Mouse (Mus musculus) neural tube, embryonic 11.5 days (tissue): Measurements from ENCODE around the gene Gm9837. TPM values are rescaled to one million over a fixed set of nuclear protein-coding genes. Genes with fewer than 3 reads are reported as not detected.
"Not testable (repeated sequence)": the region's sequence is repeated elsewhere in the genome, so short reads cannot be mapped to it uniquely, and the experiment has no call there.

ENCODE experiments used
- ATAC-seq: fragments of 200-750 bp; cut with Nextera tagmentation; 2 replicates; pipeline ENCODE4 v1.8.0; 2017; ENCODE audit warnings: moderate number of reproducible peaks, mild to moderate bottlenecking, moderate TSS enrichment, moderate library complexity; ENCODE audit not compliant: insufficient read depth, low FRiP score, low TSS enrichment
- DNase-seq: peaks from one replicate; pipeline ENCODE4 v3.0.0-alpha.2; 2015; ENCODE audit warnings: low spot score
- H3K27ac ChIP-seq: fragments of 300-500 bp; sonication (generic); 2 replicates; pipeline ENCODE4 v1.5.1; 2014; ENCODE audit warnings: low read depth, mild to moderate bottlenecking, low read length
- H3K27me3 ChIP-seq: fragments of 300-500 bp; sonication (generic); 2 replicates; pipeline ENCODE4 v1.6.1; 2014; ENCODE audit warnings: mild to moderate bottlenecking, low read length, mixed read lengths; ENCODE audit not compliant: control insufficient read depth, insufficient read depth
- H3K36me3 ChIP-seq: fragments of 300-500 bp; sonication (generic); 2 replicates; pipeline ENCODE4 v1.6.1; 2014; ENCODE audit warnings: mild to moderate bottlenecking, low read length, moderate library complexity, mixed read lengths; ENCODE audit not compliant: control insufficient read depth, insufficient read depth
- H3K4me1 ChIP-seq: fragments of 300-500 bp; sonication (generic); 2 replicates; pipeline ENCODE4 v1.6.1; 2014; ENCODE audit warnings: low read length, mixed read lengths; ENCODE audit not compliant: control insufficient read depth, insufficient read depth
- H3K4me2 ChIP-seq: fragments of 300-500 bp; sonication (generic); 2 replicates; pipeline ENCODE4 v1.6.1; 2014; ENCODE audit warnings: low read depth, mild to moderate bottlenecking, moderate library complexity
- H3K4me3 ChIP-seq: fragments of 300-500 bp; sonication (generic); 2 replicates; pipeline ENCODE4 v1.5.1; 2014; ENCODE audit warnings: low read depth, low read length
- H3K9ac ChIP-seq: fragments of 300-500 bp; sonication (generic); 2 replicates; pipeline ENCODE4 v1.6.1; 2014; ENCODE audit warnings: mild to moderate bottlenecking, low read length
- H3K9me3 ChIP-seq: fragments of 300-500 bp; sonication (generic); 2 replicates; pipeline ENCODE4 v1.6.1; 2016; ENCODE audit warnings: low read length; ENCODE audit not compliant: control insufficient read depth
- WGBS: fragments of 180-500 bp; shearing (Covaris S2); extraction: QIAGEN DNeasy Blood & Tissue Kit; methylation state at CpG from one replicate; pipeline ENCODE4 v1.1.7; 2014; 5-methylcytosine and 5-hydroxymethylcytosine counted together
- polyA plus RNA-seq: library from polyadenylated mRNA; unstranded; fragments of >200 nt; fragmentation: Nextera tagmentation; extraction: Ambion mirVana; gene quantifications from 2 replicates; pipeline ENCODE4 v1.2.1, GENCODE M21; 2014

The Gm9837 gene
- polyA plus RNA-seq, 1 experiment from 2014 or later, result not detected

DNA sequence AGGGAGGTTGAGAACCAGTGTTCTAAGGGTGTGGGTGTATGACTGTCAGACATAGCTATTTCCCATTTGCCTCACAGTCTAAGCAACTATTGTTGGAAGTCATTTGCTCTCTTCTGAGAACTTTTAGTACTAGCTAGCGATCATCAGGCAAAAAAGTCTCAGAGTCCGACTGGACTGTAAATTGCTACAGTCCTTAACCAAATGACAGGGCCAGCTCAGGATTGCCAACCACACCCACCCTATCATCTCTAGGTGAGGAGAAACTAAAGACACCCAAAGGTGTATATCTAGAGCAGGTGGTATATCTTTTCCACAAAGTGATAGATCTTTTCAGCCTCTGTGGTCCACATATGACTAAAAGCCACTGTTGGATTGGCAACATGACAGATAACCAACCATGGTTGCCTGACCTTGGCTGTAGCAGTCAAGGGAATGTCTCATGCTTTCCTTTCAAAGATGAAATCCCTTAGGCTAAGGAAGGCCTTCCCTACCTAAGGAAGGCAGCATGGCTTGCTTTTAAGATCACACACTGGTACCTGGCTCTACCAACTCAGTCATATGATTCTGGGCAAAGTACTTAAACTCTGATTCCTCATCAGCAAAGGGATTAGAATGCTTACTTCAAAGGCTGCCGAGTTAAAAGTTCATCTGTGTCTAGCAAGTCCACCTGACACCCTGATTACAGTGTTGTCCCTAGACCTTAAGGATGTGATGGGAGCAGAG lies 42.1 kb downstream of the Gm9837 start:
- 92% methylated on average over 3 of the region's 3 CpGs for WGBS

DNA sequence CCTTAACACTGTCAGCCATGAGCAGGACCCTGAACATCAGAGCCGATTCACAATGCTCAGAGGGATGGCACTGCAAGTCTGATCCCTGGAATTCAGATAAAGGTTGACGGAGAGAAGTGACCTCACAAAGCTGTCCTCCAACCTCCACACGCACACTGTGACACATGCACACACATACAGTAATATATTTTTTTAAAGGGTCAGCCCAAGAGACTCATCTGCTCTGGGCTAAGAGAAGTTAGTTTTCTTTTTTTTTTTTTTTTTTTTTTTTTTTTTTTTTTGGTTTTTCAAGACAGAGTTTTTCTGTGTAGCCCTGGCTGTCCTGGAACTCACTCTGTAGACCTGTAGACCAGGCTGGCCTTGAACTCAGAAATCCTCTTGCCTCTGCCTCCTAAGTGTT lies 43.4 kb downstream of the Gm9837 start:
- not testable (repeated sequence) for H3K9me3 ChIP-seq, ATAC-seq, H3K4me2 ChIP-seq, H3K4me1 ChIP-seq, H3K9ac ChIP-seq, H3K4me3 ChIP-seq, H3K36me3 ChIP-seq, H3K27me3 ChIP-seq, H3K27ac ChIP-seq, DNase-seq
- 91% methylated on average over 3 of the region's 3 CpGs for WGBS

More for the DNA sequence above, 42.1 kb downstream of the Gm9837 start:
- DNase-seq, result no peak
- no peak for ATAC-seq
- H3K9me3 ChIP-seq, result no peaks in the 10 kb centered on the region
- no peaks in the 10 kb centered on the region for H3K27me3 ChIP-seq
- H3K27ac ChIP-seq, result no peak overlapping the region
- H3K4me3 ChIP-seq, result no peak overlapping the region
- peaks cover 5% of the 10 kb centered on the region; the same call in 1 of the 2 replicates for H3K36me3 ChIP-seq
- H3K4me2 ChIP-seq, result no peak overlapping the region
- H3K4me1 ChIP-seq, result peaks cover 8% of the 10 kb centered on the region
- no peak overlapping the region for H3K9ac ChIP-seq

DNA sequence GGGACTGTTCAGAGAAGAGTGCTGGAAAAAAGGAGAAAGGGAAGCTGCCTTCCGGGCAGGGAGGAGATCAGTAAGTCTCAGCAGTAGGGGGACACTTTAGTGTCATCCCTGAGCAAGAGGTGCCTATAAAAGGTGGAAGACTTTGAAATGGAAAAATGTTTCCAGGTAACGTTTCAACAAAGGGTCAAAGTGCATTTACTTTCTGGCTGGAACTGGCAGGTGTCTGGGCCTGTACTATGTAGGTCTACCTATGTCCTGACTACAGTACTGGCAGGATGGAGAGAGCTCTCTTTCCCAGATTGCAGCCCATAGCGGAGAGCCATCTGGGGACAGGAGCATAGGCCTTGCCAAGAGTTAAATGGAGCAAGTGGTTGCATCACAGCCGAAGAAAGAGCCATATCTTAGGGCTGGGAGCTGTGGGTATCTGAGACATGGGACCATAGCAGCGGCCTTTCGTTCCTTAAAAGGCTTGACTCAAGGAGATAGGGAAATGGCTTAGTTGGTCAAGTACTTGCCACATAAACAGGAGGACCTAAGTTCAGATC lies 44.5 kb downstream of the Gm9837 start:
- no peak for ATAC-seq
- WGBS, result 88% methylated on average over 6 of the region's 6 CpGs

DNA sequence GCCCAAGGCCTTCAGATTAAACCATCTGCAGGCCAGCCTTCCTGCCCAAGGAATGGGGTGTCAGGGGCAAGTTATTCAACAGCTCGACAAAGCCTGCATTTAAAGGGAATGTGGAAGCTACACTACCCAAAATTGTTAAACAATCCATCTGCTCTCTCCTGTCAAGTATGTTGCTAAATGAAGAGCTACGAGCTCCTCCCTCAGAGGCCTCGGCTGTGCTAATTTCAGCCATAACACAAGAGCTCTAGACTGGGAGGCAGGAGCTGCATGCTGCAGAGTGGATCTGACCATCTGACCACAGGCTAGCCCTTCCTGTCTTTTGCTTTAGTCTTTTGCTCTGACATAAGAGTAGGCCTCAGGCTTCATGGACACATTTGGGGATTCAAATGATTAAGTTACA lies 45.0 kb downstream of the Gm9837 start:
- H3K4me2 ChIP-seq, result no peak overlapping the region
- H3K9ac ChIP-seq, result no peak overlapping the region
- H3K27me3 ChIP-seq, result no peaks in the 10 kb centered on the region
- H3K27ac ChIP-seq, result no peak overlapping the region
- WGBS, result 72% methylated on average over 3 of the region's 3 CpGs
- DNase-seq (no peak), ATAC-seq (no peak)
- no peaks in the 10 kb centered on the region for H3K9me3 ChIP-seq
- no peak overlapping the region for H3K4me3 ChIP-seq
- H3K4me1 ChIP-seq, result peaks cover 8% of the 10 kb centered on the region
- H3K36me3 ChIP-seq, result peaks cover 5% of the 10 kb centered on the region; the same call in 1 of the 2 replicates

More for the DNA sequence above, 44.5 kb downstream of the Gm9837 start:
- Histone ChIP-seq H3K9me3 (no peaks in the 10 kb centered on the region), H3K4me1 (peaks cover 8% of the 10 kb centered on the region), H3K36me3 (peaks cover 5% of the 10 kb centered on the region; the same call in 1 of the 2 replicates), H3K4me3 (no peak overlapping the region), H3K4me2 (no peak overlapping the region), H3K9ac (no peak overlapping the region), H3K27ac (no peak overlapping the region), H3K27me3 (no peaks in the 10 kb centered on the region)
- DNase-seq, result no peak

DNA sequence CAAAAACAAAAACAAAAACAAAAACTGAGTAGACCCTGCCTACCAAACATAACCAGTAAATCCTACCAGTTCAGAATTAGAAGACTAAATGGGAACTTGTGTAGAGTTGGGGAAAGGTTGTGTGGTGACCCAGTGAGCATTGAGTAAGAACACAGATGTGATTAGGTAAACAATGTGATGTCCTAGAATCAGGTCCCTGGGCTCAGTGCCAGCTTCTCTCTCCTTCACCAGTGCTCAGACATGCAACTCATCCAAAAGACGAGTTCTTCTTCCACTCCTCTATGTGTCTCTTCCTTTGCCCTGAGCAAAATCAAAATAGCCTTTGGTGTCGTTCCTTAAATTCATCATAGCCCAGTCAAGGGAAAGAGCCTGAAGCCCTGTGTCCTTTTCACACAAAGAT lies 45.5 kb downstream of the Gm9837 start:
- no peak for ATAC-seq
- WGBS, result 83% methylated on average over 2 of the region's 2 CpGs
- Histone ChIP-seq H3K27me3 (no peaks in the 10 kb centered on the region), H3K4me1 (peaks cover 5% of the 10 kb centered on the region), H3K4me2 (no peak overlapping the region), H3K4me3 (no peak overlapping the region), H3K36me3 (peaks cover 5% of the 10 kb centered on the region; the same call in 1 of the 2 replicates), H3K9ac (no peak overlapping the region), H3K9me3 (no peaks in the 10 kb centered on the region), H3K27ac (no peak overlapping the region)
- DNase-seq, result no peak

DNA sequence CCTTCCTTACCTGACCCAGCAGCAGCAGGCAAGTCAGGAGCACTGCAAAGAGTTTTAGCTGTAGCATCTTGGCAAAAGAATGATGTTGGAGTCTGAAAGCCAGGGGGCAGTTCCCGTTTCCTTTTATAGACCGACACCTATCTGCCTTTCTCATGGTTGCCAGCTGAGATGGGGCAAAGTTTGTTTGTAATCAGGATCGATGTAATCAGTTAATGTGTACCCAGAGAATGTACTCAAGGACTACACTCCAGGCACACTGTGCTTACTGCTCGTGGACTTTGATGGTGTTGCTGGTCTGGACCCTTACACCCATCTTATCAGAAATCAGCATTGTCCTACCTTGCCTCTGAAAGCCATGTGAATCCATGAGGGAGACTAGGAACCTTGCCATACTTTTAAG lies 47.2 kb downstream of the Gm9837 start, which contains the start of gene Leap2:
Gene Leap2 (minus strand): TSS at position 135 of the 400 bp plus-strand sequence.
- Histone ChIP-seq H3K36me3 (no peaks in the 10 kb centered on the region), H3K27ac (no peak within 1 kb of the TSS), H3K4me3 (no peak within 1 kb of the TSS), H3K4me2 (no peak within 1 kb of the TSS), H3K9me3 (no peaks in the 10 kb centered on the region), H3K27me3 (no peaks in the 10 kb centered on the region), H3K4me1 (no peaks in the 10 kb centered on the region), H3K9ac (no peak within 1 kb of the TSS)
- ATAC-seq (no peak), DNase-seq (no peak)
- WGBS, result 92% methylated on average over 4 of the region's 4 CpGs

Other genes with a start within 250 kb of the Gm9837 start
- 109 and 115 TPM in 2 replicates for gene Hspa4, start 170.0 kb downstream of the Gm9837 start, polyA plus RNA-seq
- gene Zcchc10, start 145.8 kb downstream of the Gm9837 start, polyA plus RNA-seq, result 24.8 and 28.5 TPM in 2 replicates
- gene Aff4, start 119.6 kb downstream of the Gm9837 start, polyA plus RNA-seq, result 39.7 and 47.8 TPM in 2 replicates
- not detected in 2 replicates for gene Leap2, start 47.3 kb downstream of the Gm9837 start, polyA plus RNA-seq
- gene Uqcrq, start 39.6 kb downstream of the Gm9837 start, polyA plus RNA-seq, result 559 and 570 TPM in 2 replicates
- gene Gdf9, start 39.5 kb downstream of the Gm9837 start, polyA plus RNA-seq, result 2.6 and 2.7 TPM in 2 replicates
- gene Gm10447, start 13.4 kb downstream of the Gm9837 start, polyA plus RNA-seq, result not detected in 2 replicates
- gene Shroom1, start 13.3 kb downstream of the Gm9837 start, polyA plus RNA-seq, result 1.5 and 3.1 TPM in 2 replicates
- gene Gm9945, start 9.7 kb upstream of the Gm9837 start, polyA plus RNA-seq, result not detected in 2 replicates
- 0.12 and 0.17 TPM in 2 replicates for gene Sowaha, start 9.8 kb upstream of the Gm9837 start, polyA plus RNA-seq
- 21.5 and 21.8 TPM in 2 replicates for gene Sept8, start 48.8 kb upstream of the Gm9837 start, polyA plus RNA-seq
- gene Kif3a, start 96.9 kb upstream of the Gm9837 start, polyA plus RNA-seq, result 95.4 and 108 TPM in 2 replicates
- gene Il4, start 148.2 kb upstream of the Gm9837 start, polyA plus RNA-seq, result 2.5 and 4.0 TPM in 2 replicates
- gene Il13, start 164.2 kb upstream of the Gm9837 start, polyA plus RNA-seq, result not detected in 2 replicates
- gene Rad50, start 236.8 kb upstream of the Gm9837 start, polyA plus RNA-seq, result 17.3 and 18.5 TPM in 2 replicates